Mouse (Mus musculus): ENCODE results near the gene Tbrg4. TPM values are rescaled to one million over a fixed set of nuclear protein-coding genes. Genes with fewer than 3 reads are reported as not detected.

The Tbrg4 gene
- polyA plus RNA-seq, 1 experiment from 2014 or later: 31.8 TPM

Other genes starting within 250 kb of the Tbrg4 start
- 29.6 and 30.8 TPM in 2 replicates for gene Zmiz2, start 237.0 kb downstream of the Tbrg4 start, polyA plus RNA-seq (2015; fragmentation: Nextera tagmentation; extraction: Ambion mirVana)
- gene Ppia, start 210.6 kb downstream of the Tbrg4 start, polyA plus RNA-seq (2015; fragmentation: Nextera tagmentation; extraction: Ambion mirVana): 4,085 and 4,343 TPM in 2 replicates
- 259 and 323 TPM in 2 replicates for gene H2afv, start 181.6 kb downstream of the Tbrg4 start, polyA plus RNA-seq (2015; fragmentation: Nextera tagmentation; extraction: Ambion mirVana)
- gene Purb, start 150.2 kb downstream of the Tbrg4 start, polyA plus RNA-seq (2015; fragmentation: Nextera tagmentation; extraction: Ambion mirVana): 10.7 and 11.0 TPM in 2 replicates
- 0.39 and 0.54 TPM in 2 replicates for gene Myo1g, start 105.1 kb downstream of the Tbrg4 start, polyA plus RNA-seq (2015; fragmentation: Nextera tagmentation; extraction: Ambion mirVana)
- 92.2 and 95.9 TPM in 2 replicates for gene Ccm2, start 79.2 kb downstream of the Tbrg4 start, polyA plus RNA-seq (2015; fragmentation: Nextera tagmentation; extraction: Ambion mirVana)
- gene Nacad, start 20.0 kb downstream of the Tbrg4 start, polyA plus RNA-seq (2015; fragmentation: Nextera tagmentation; extraction: Ambion mirVana): 85.3 and 89.8 TPM in 2 replicates
- not detected in 2 replicates for gene Wap, start 12.6 kb upstream of the Tbrg4 start, polyA plus RNA-seq (2015; fragmentation: Nextera tagmentation; extraction: Ambion mirVana)
- gene Ramp3, start 32.5 kb upstream of the Tbrg4 start, polyA plus RNA-seq (2015; fragmentation: Nextera tagmentation; extraction: Ambion mirVana): 20.8 and 22.9 TPM in 2 replicates
- gene Gm11983, start 211.6 kb upstream of the Tbrg4 start, polyA plus RNA-seq (2015; fragmentation: Nextera tagmentation; extraction: Ambion mirVana): not detected in 2 replicates